Mouse (Mus musculus): ENCODE results near the gene Tspan5. TPM values are rescaled to one million over a fixed set of nuclear protein-coding genes. Genes with fewer than 3 reads are reported as not detected.

Tspan5 gene
- total RNA-seq, 1 experiment from 2014 or later = 34.0 TPM

- no peak for ATAC-seq (replicated peaks in 1 of 2; ENCODE audit: insufficient read depth in 1 of 2, low FRiP score in 2 of 2, low TSS enrichment in 1 of 2, low read depth in 1 of 2, poor library complexity in 2 of 2, severe bottlenecking in 2 of 2)
Observed at GRCm38 (mm10) chr3:138787758-138788488, 45.9 kb downstream of the Tspan5 start.

GRCm38 (mm10) chr3:138788489-138788850, 46.5 kb downstream of the Tspan5 start:
- ATAC-seq (replicated peaks in 1 of 2; ENCODE audit: insufficient read depth in 1 of 2, low FRiP score in 2 of 2, low TSS enrichment in 1 of 2, low read depth in 1 of 2, poor library complexity in 2 of 2, severe bottlenecking in 2 of 2) = no peak

GRCm38 (mm10) chr3:138789275-138789674, 47.3 kb downstream of the Tspan5 start:
- ATAC-seq (replicated peaks in 1 of 2; ENCODE audit: insufficient read depth in 1 of 2, low FRiP score in 2 of 2, low TSS enrichment in 1 of 2, low read depth in 1 of 2, poor library complexity in 2 of 2, severe bottlenecking in 2 of 2) = no peak

GRCm38 (mm10) chr3:138794533-138794932, 52.5 kb downstream of the Tspan5 start:
- no peak for ATAC-seq (replicated peaks in 1 of 2; ENCODE audit: insufficient read depth in 1 of 2, low FRiP score in 2 of 2, low TSS enrichment in 1 of 2, low read depth in 1 of 2, poor library complexity in 2 of 2, severe bottlenecking in 2 of 2)

- ATAC-seq (replicated peaks in 1 of 2; ENCODE audit: insufficient read depth in 1 of 2, low FRiP score in 2 of 2, low TSS enrichment in 1 of 2, low read depth in 1 of 2, poor library complexity in 2 of 2, severe bottlenecking in 2 of 2) = no peak
Observed at GRCm38 (mm10) chr3:138795951-138796350, 54.0 kb downstream of the Tspan5 start.

GRCm38 (mm10) chr3:138796583-138796982, 54.6 kb downstream of the Tspan5 start:
- ATAC-seq (replicated peaks in 1 of 2; ENCODE audit: insufficient read depth in 1 of 2, low FRiP score in 2 of 2, low TSS enrichment in 1 of 2, low read depth in 1 of 2, poor library complexity in 2 of 2, severe bottlenecking in 2 of 2) = no peak

- ATAC-seq (replicated peaks in 1 of 2; ENCODE audit: insufficient read depth in 1 of 2, low FRiP score in 2 of 2, low TSS enrichment in 1 of 2, low read depth in 1 of 2, poor library complexity in 2 of 2, severe bottlenecking in 2 of 2) = no peak
Observed at GRCm38 (mm10) chr3:138800664-138801411, 58.8 kb downstream of the Tspan5 start.

GRCm38 (mm10) chr3:138801661-138802060, 59.7 kb downstream of the Tspan5 start:
- no peak for ATAC-seq (replicated peaks in 1 of 2; ENCODE audit: insufficient read depth in 1 of 2, low FRiP score in 2 of 2, low TSS enrichment in 1 of 2, low read depth in 1 of 2, poor library complexity in 2 of 2, severe bottlenecking in 2 of 2)

- ATAC-seq (replicated peaks in 1 of 2; ENCODE audit: insufficient read depth in 1 of 2, low FRiP score in 2 of 2, low TSS enrichment in 1 of 2, low read depth in 1 of 2, poor library complexity in 2 of 2, severe bottlenecking in 2 of 2) = no peak
Observed at GRCm38 (mm10) chr3:138802722-138803443, 60.9 kb downstream of the Tspan5 start.

- no peak; a peak in 1 of 4 replicates for ATAC-seq (replicated peaks in 1 of 2; ENCODE audit: insufficient read depth in 1 of 2, low FRiP score in 2 of 2, low TSS enrichment in 1 of 2, low read depth in 1 of 2, poor library complexity in 2 of 2, severe bottlenecking in 2 of 2)
Observed at GRCm38 (mm10) chr3:138803444-138804085, 61.6 kb downstream of the Tspan5 start.

GRCm38 (mm10) chr3:138804104-138805048, 62.4 kb downstream of the Tspan5 start:
- ATAC-seq (replicated peaks in 1 of 2; ENCODE audit: insufficient read depth in 1 of 2, low FRiP score in 2 of 2, low TSS enrichment in 1 of 2, low read depth in 1 of 2, poor library complexity in 2 of 2, severe bottlenecking in 2 of 2) = no peak

- no peak for ATAC-seq (replicated peaks in 1 of 2; ENCODE audit: insufficient read depth in 1 of 2, low FRiP score in 2 of 2, low TSS enrichment in 1 of 2, low read depth in 1 of 2, poor library complexity in 2 of 2, severe bottlenecking in 2 of 2)
Observed at GRCm38 (mm10) chr3:138807795-138808194, 65.8 kb downstream of the Tspan5 start.

- no peak for ATAC-seq (replicated peaks in 1 of 2; ENCODE audit: insufficient read depth in 1 of 2, low FRiP score in 2 of 2, low TSS enrichment in 1 of 2, low read depth in 1 of 2, poor library complexity in 2 of 2, severe bottlenecking in 2 of 2)
Observed at GRCm38 (mm10) chr3:138809509-138809908, 67.5 kb downstream of the Tspan5 start.

- no peak for ATAC-seq (replicated peaks in 1 of 2; ENCODE audit: insufficient read depth in 1 of 2, low FRiP score in 2 of 2, low TSS enrichment in 1 of 2, low read depth in 1 of 2, poor library complexity in 2 of 2, severe bottlenecking in 2 of 2)
Observed at GRCm38 (mm10) chr3:138812565-138812964, 70.6 kb downstream of the Tspan5 start.

GRCm38 (mm10) chr3:138813139-138813810, 71.3 kb downstream of the Tspan5 start:
- ATAC-seq (replicated peaks in 1 of 2; ENCODE audit: insufficient read depth in 1 of 2, low FRiP score in 2 of 2, low TSS enrichment in 1 of 2, low read depth in 1 of 2, poor library complexity in 2 of 2, severe bottlenecking in 2 of 2) = no peak

GRCm38 (mm10) chr3:138814457-138814856, 72.5 kb downstream of the Tspan5 start:
- ATAC-seq (replicated peaks in 1 of 2; ENCODE audit: insufficient read depth in 1 of 2, low FRiP score in 2 of 2, low TSS enrichment in 1 of 2, low read depth in 1 of 2, poor library complexity in 2 of 2, severe bottlenecking in 2 of 2) = no peak
